Mouse (Mus musculus) bone marrow, adult 2 months (tissue): ENCODE measurements around the gene Dcn.

Experiments used
- CTCF ChIP-seq: fragments of 200-500 bp; IDR thresholded peaks from 2 replicates; pipeline ENCODE4 v1.5.1; 2011; ENCODE audit warnings: low read length, control low read depth; ENCODE audit not compliant: control insufficient read depth, insufficient read depth
- POLR2A ChIP-seq: fragments of 200-500 bp; IDR thresholded peaks from 2 replicates; pipeline ENCODE4 v1.6.1; 2011; ENCODE audit warnings: low read depth, mild to moderate bottlenecking, control low read depth, low read length, borderline replicate concordance; ENCODE audit not compliant: control insufficient read depth

DNA sequence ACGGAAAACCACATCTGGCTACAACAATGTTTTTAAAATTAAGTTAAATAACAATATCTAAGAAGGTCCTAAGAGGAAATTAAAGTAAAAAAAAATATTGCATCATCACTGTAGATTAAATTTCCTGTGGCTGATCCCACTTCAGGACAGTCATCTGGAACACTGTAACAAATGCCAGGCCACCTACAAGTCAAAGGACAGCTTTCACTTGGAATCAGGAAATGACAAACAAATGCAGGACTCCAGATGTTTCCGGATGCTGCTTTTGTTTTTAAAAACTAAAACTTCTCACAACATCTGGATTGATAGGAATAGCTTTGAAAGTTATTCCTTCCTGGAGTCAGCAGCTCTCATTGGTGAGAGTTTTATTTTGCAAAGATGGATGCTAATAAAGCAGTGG, 57.5 kb downstream of the Dcn start:
- TF ChIP-seq CTCF (no peak), POLR2A (no peak)
